Mouse (Mus musculus) heart, adult 2 months (tissue): ENCODE results near the gene Cnksr3. TPM values are rescaled to one million over a fixed set of nuclear protein-coding genes. Genes with fewer than 3 reads are reported as not detected.

ENCODE experiments used
- DNase-seq, 2 experiments: peaks; one replicate each; pipeline ENCODE4 v3.0.0; 2021
- H3K27ac ChIP-seq: fragments of 200-600 bp; 2 replicates; pipeline ENCODE4 v1.8.1; 2022
- H3K27me3 ChIP-seq: fragments of 200-500 bp; 2 replicates; pipeline ENCODE4 v1.6.1; 2012; ENCODE audit warnings: mild to moderate bottlenecking, low read length, inconsistent platforms, mixed read lengths; ENCODE audit not compliant: control insufficient read depth, insufficient read depth
- H3K36me3 ChIP-seq: fragments of 200-500 bp; 2 replicates; pipeline ENCODE4 v1.6.1; 2012; ENCODE audit warnings: low read length, inconsistent platforms; ENCODE audit not compliant: control insufficient read depth, insufficient read depth
- H3K4me1 ChIP-seq: fragments of 200-500 bp; 2 replicates; pipeline ENCODE4 v1.6.1; 2011; ENCODE audit warnings: low read length; ENCODE audit not compliant: control insufficient read depth, insufficient read depth
- H3K4me3 ChIP-seq: fragments of 200-600 bp; 2 replicates; pipeline ENCODE4 v1.8.1; 2022
- H3K79me2 ChIP-seq: fragments of 200-500 bp; replicated peaks from 2 replicates; pipeline ENCODE4 v1.6.1; 2012; ENCODE audit warnings: mild to moderate bottlenecking, inconsistent platforms, low read length, moderate library complexity, mixed read lengths; ENCODE audit not compliant: control insufficient read depth, insufficient read depth
- H3K9ac ChIP-seq: fragments of 200-500 bp; 2 replicates; pipeline ENCODE4 v1.6.1; 2012; ENCODE audit warnings: low read depth, mild to moderate bottlenecking, control low read depth, inconsistent platforms, low read length, mixed read lengths
- CTCF ChIP-seq: fragments of 200-600 bp; IDR thresholded peaks from 2 replicates; pipeline ENCODE4 v1.8.1; 2022; ENCODE audit warnings: antibody characterized with exemption, mild to moderate bottlenecking, moderate library complexity
- EP300 ChIP-seq: fragments of 200-500 bp; IDR thresholded peaks from 2 replicates; pipeline ENCODE4 v1.6.1; 2011; ENCODE audit warnings: low read depth, low read length, control low read depth; ENCODE audit not compliant: insufficient read depth
- POLR2A ChIP-seq: fragments of 200-500 bp; IDR thresholded peaks from 2 replicates; pipeline ENCODE4 v1.6.1; 2011; ENCODE audit warnings: mild to moderate bottlenecking, low read depth, low read length, control low read depth; ENCODE audit not compliant: insufficient read depth
- WGBS: fragments of 180-500 bp; shearing (Covaris S2); methylation state at CpG from one replicate; pipeline ENCODE4 v1.1.7; 2018; 5-methylcytosine and 5-hydroxymethylcytosine counted together
- intact Hi-C: fragments of 180-260 bp; cut with DNase I; formaldehyde crosslinking; loops from one replicate; pipeline ENCODE4 v1.15.1; 2025
- polyA plus RNA-seq: library from polyadenylated mRNA; depleted of rRNA; stranded (reverse); fragments of >200 nt; gene quantifications from 2 replicates; pipeline ENCODE4 v1.2.3, GENCODE M21; 2012
- total RNA-seq, 2 experiments: library from RNA; stranded (reverse); gene quantifications; 2 replicates each; pipeline ENCODE4 v1.2.3; 2021

Gene Cnksr3
- total and polyA plus RNA-seq, 3 experiments, result 10.4 to 28.3 (median 22.2) TPM

DNA sequence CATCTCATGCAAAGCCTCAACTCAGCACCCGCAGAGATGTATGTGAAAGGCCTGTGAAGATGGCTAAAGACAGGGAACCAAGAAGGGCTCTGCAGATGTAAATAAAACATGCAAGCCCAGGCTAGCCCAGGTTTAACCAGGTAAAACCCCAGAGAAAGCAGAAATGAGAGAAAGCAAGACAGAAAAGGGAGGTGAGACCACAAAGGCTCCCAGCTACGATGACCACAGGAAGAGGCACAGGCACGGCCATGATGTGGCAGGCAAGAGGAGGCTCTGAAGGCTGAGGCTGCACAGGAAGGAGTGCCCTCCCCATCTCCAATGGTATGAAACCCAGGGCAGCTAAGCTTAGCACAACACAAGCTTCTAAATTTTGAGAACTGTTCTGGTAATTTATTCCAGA lies 7.1 kb downstream of the Cnksr3 start:
- Histone ChIP-seq H3K4me1 (peaks cover 13% of the 10 kb centered on the region), H3K9ac (no peak overlapping the region), H3K4me3 (no peak overlapping the region), H3K27ac (no peak overlapping the region), H3K27me3 (no peaks in the 10 kb centered on the region), H3K79me2 (peaks cover 7% of the 10 kb centered on the region), H3K36me3 (peaks cover 8% of the 10 kb centered on the region; the same call in 1 of the 2 replicates)
- 66% methylated on average over 3 of the region's 3 CpGs for WGBS
- intact Hi-C loops, result no loop called here
- DNase-seq, result no peak
- TF ChIP-seq CTCF (no peak), EP300 (no peak), POLR2A (no peak)

DNA sequence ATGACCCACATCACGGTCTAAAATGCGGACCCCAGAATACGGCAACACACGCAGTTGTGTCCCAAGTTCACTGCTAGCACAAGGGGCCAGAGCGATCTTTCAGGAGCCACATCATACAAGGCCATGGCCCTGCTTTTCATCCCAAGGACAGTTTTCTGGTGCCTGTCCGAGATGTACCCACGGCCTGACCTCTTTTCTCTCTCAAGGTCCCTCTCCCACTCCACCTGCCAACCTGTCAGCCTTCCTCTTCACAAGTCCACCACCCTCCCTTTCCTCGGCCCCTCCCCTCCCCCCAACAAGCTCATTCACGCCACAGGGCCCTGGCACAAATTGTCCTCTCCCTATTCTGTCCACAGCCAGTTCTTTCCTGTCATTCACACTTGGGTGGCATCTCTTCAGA lies 9.5 kb downstream of the Cnksr3 start:
- no peak for TF ChIP-seq CTCF
- no peak for TF ChIP-seq POLR2A
- no peak for TF ChIP-seq EP300
- Histone ChIP-seq H3K4me3 (no peak overlapping the region), H3K79me2 (peaks cover 7% of the 10 kb centered on the region), H3K27me3 (no peaks in the 10 kb centered on the region), H3K9ac (no peak overlapping the region), H3K4me1 (peaks cover 7% of the 10 kb centered on the region), H3K36me3 (peaks cover under 1% of the 10 kb centered on the region; the same call in 1 of the 2 replicates), H3K27ac (no peak overlapping the region)
- intact Hi-C loops, result no loop called here
- WGBS, result 81% methylated on average over 9 of the region's 9 CpGs
- no peak for DNase-seq

DNA sequence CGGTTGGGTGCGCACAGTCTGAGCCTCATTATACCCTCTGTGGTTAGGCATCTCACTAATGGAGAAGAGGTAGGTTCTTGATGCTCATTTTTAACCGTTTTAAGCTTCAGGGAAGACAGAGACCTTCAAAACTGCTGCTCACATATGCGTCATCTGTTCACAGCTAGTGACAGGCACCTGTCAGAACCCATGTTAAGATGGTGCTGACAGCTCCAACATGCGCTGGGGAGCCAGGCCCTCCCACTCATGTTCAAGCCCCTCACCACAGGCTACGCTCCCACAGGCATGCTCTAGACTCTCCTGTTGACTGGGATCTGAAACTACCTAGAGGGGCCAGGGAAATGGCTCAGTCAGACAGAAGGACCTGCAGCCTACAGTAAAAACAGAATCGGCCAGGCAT lies 11.4 kb downstream of the Cnksr3 start:
- TF ChIP-seq CTCF (no peak), EP300 (no peak)
- DNase-seq, result no peak
- Histone ChIP-seq H3K79me2 (peaks cover 4% of the 10 kb centered on the region), H3K9ac (no peak overlapping the region), H3K27me3 (no peaks in the 10 kb centered on the region), H3K27ac (no peak overlapping the region), H3K4me3 (no peak overlapping the region), H3K4me1 (no peaks in the 10 kb centered on the region; the same call in 1 of the 2 replicates), H3K36me3 (no peaks in the 10 kb centered on the region)
- intact Hi-C loops, result no loop called here
- 80% methylated on average over 7 of the region's 7 CpGs for WGBS

DNA sequence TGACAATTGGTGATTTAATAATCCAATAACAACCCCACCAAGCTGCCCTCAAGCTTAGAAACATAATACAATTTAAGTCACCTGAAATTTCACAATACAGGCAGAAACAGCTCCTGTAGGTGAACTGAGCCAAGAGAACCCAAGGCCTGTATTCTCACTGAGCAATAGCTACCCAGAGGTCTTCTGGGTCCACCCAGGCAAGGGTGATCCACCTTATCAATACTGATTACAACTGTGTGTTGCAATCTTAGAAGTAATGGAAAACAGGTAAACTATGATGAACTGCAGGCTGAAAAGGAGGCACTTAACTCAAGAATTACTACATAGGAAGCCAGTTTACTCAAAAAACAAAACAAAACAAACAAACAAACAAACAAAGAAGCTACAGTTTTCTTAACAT lies 13.8 kb downstream of the Cnksr3 start:
- H3K36me3 ChIP-seq, result no peaks in the 10 kb centered on the region
- DNase-seq, result no peak
- H3K4me1 ChIP-seq, result no peaks in the 10 kb centered on the region; the same call in 1 of the 2 replicates
- H3K9ac ChIP-seq, result no peak overlapping the region
- TF ChIP-seq POLR2A (no peak), CTCF (no peak), EP300 (no peak)
- peaks cover 10% of the 10 kb centered on the region for H3K79me2 ChIP-seq
- H3K27ac ChIP-seq, result no peak overlapping the region
- H3K27me3 ChIP-seq, result no peaks in the 10 kb centered on the region
- H3K4me3 ChIP-seq, result no peak overlapping the region
- intact Hi-C loops, result no loop called here

- Histone ChIP-seq H3K79me2 (peaks cover 8% of the 10 kb centered on the region), H3K36me3 (no peaks in the 10 kb centered on the region), H3K9ac (no peak overlapping the region), H3K27ac (no peak overlapping the region), H3K27me3 (no peaks in the 10 kb centered on the region), H3K4me3 (no peak overlapping the region), H3K4me1 (no peaks in the 10 kb centered on the region; the same call in 1 of the 2 replicates)
- DNase-seq, result no peak
- no peak for TF ChIP-seq EP300
- WGBS, result 82% methylated on average over 6 of the region's 6 CpGs
- intact Hi-C loops, result no loop called here
Observed at GRCm38 (mm10) chr10:7197733-7198132, 14.3 kb downstream of the Cnksr3 start.

- Histone ChIP-seq H3K27ac (no peak overlapping the region), H3K79me2 (peaks cover 9% of the 10 kb centered on the region), H3K36me3 (no peaks in the 10 kb centered on the region), H3K4me3 (no peak overlapping the region), H3K4me1 (no peaks in the 10 kb centered on the region; the same call in 1 of the 2 replicates), H3K9ac (no peak overlapping the region), H3K27me3 (no peaks in the 10 kb centered on the region)
- no peak for TF ChIP-seq EP300
- no peak for TF ChIP-seq CTCF
- TF ChIP-seq POLR2A, result no peak
- WGBS, result 83% methylated on average over 8 of the region's 8 CpGs
- DNase-seq, result no peak
- intact Hi-C loops, result no loop called here
Observed at GRCm38 (mm10) chr10:7196668-7197400, 15.2 kb downstream of the Cnksr3 start.

DNA sequence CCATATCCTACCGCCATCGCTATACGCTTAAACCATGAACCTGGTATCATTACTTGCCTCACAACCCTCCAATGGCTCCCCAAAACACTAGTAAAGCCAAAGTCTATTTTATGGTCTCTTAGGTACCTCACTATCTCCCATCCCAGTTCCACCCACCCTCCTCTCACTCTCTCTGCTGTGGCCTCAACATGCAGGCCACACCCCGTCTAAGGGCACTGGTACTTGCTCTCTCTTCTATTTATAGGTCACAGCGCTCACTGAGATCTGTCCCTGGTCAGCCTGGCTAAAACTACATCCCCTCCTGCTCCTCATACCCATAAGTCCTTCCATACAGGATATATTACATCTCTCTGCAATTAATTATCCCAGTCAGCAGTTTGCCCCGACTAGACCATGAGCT lies 16.1 kb downstream of the Cnksr3 start:
- intact Hi-C loops, result no loop called here
- H3K4me1 ChIP-seq, result no peaks in the 10 kb centered on the region; the same call in 1 of the 2 replicates
- H3K4me3 ChIP-seq, result no peak overlapping the region
- 71% methylated on average over 6 of the region's 6 CpGs for WGBS
- H3K27me3 ChIP-seq, result no peaks in the 10 kb centered on the region
- no peak for TF ChIP-seq EP300
- no peak for TF ChIP-seq POLR2A
- no peak for TF ChIP-seq CTCF
- H3K9ac ChIP-seq, result no peak overlapping the region
- H3K36me3 ChIP-seq, result no peaks in the 10 kb centered on the region
- no peak overlapping the region for H3K27ac ChIP-seq
- DNase-seq, result no peak
- peaks cover 8% of the 10 kb centered on the region for H3K79me2 ChIP-seq
